Mouse (Mus musculus) liver, embryonic 15.5 days (tissue): ENCODE results near the gene Efcab11. TPM values are rescaled to one million over a fixed set of nuclear protein-coding genes. Genes with fewer than 3 reads are reported as not detected.
"Not testable (repeated sequence)": the region's sequence is repeated elsewhere in the genome, so short reads cannot be mapped to it uniquely, and the experiment has no call there.

ENCODE experiments used
- ATAC-seq: fragments of 200-750 bp; cut with Nextera tagmentation; 2 replicates; pipeline ENCODE4 v1.8.0; 2017; ENCODE audit warnings: moderate number of reproducible peaks, mild to moderate bottlenecking, moderate library complexity; ENCODE audit not compliant: insufficient read depth
- H3K27ac ChIP-seq: fragments of 300-500 bp; sonication (generic); replicated peaks from 2 replicates; pipeline ENCODE4 v1.5.1; 2015; ENCODE audit warnings: mild to moderate bottlenecking, inconsistent platforms
- H3K27me3 ChIP-seq: fragments of 300-500 bp; sonication (generic); 2 replicates; pipeline ENCODE4 v1.6.1; 2015; ENCODE audit warnings: mild to moderate bottlenecking, inconsistent platforms
- H3K36me3 ChIP-seq: fragments of 300-500 bp; sonication (generic); replicated peaks from 2 replicates; pipeline ENCODE4 v1.6.1; 2015; ENCODE audit warnings: moderate library complexity, mild to moderate bottlenecking, inconsistent platforms
- H3K4me1 ChIP-seq: fragments of 300-500 bp; sonication (generic); replicated peaks from 2 replicates; pipeline ENCODE4 v1.6.1; 2015; ENCODE audit warnings: inconsistent platforms
- H3K4me2 ChIP-seq: fragments of 300-500 bp; sonication (generic); 2 replicates; pipeline ENCODE4 v1.6.1; 2015; ENCODE audit warnings: moderate library complexity, mild to moderate bottlenecking, inconsistent platforms
- H3K4me3 ChIP-seq: fragments of 300-500 bp; sonication (generic); replicated peaks from 2 replicates; pipeline ENCODE4 v1.5.1; 2015; ENCODE audit warnings: mild to moderate bottlenecking, inconsistent platforms
- H3K9ac ChIP-seq: fragments of 300-500 bp; sonication (generic); 2 replicates; pipeline ENCODE4 v1.6.1; 2015; ENCODE audit warnings: moderate library complexity, mild to moderate bottlenecking, inconsistent platforms
- H3K9me3 ChIP-seq: fragments of 300-500 bp; sonication (generic); replicated peaks from 2 replicates; pipeline ENCODE4 v1.6.1; 2016; ENCODE audit warnings: inconsistent platforms
- WGBS: fragments of 180-500 bp; shearing (Covaris S2); methylation state at CpG from one replicate; pipeline ENCODE4 v1.1.7; 2015; ENCODE audit warnings: mixed read lengths; ENCODE audit not compliant: insufficient replicate concordance; 5-methylcytosine and 5-hydroxymethylcytosine counted together
- polyA plus RNA-seq: library from polyadenylated mRNA; unstranded; fragments of >200 nt; fragmentation: Nextera tagmentation; extraction: Ambion mirVana; gene quantifications from 2 replicates; pipeline ENCODE4 v1.2.1, GENCODE M21; 2015

Efcab11 gene
- polyA plus RNA-seq, 1 experiment from 2014 or later = 5.4 TPM

DNA sequence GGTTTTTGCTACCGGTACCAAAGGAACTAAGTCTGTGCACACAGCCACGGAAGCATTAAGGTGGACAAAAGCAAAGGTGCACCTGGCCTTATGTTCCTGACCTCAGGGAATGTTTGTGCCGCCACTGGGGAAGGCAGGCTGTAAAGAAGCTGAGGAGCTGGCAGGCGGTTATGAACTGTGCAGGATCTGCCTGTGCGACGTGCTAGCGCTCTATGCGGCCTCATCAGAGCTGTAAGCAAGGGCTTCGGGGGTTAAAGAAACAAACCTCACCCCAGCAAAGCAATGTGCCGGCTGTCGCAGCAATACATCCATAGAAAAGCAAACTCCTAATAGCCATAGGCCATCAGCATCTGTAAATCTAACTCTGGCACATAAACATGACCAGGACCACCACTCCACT, 46.1 kb downstream of the Efcab11 start:
- Histone ChIP-seq H3K27ac (no peak overlapping the region), H3K36me3 (no peaks in the 10 kb centered on the region), H3K9ac (no peak overlapping the region), H3K4me2 (no peak overlapping the region), H3K27me3 (no peaks in the 10 kb centered on the region), H3K9me3 (no peaks in the 10 kb centered on the region), H3K4me3 (no peak overlapping the region), H3K4me1 (no peaks in the 10 kb centered on the region; the same call in 1 of the 2 replicates)
- no peak for ATAC-seq
- WGBS = 77% methylated on average over 11 of the region's 11 CpGs

DNA sequence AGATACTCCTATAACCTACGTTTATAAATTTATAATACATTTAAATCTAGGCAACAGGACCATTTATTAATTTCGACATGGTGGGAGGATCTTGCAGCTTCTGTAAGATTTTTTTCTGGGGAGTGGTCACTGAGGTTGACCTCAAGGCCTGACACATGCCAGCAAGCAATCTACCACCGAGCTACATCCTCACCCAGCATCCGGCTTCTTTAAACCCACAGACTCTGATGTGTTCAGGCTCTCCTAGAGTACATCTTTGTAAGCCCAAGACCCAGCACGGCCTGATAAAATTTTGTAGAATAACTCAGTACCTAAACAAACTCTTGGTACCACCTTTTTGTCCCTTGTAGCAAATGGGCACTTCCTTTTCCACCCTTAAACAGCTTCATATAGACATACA, 46.7 kb downstream of the Efcab11 start:
- Histone ChIP-seq H3K36me3 (no peaks in the 10 kb centered on the region), H3K9ac (no peak overlapping the region), H3K4me1 (no peaks in the 10 kb centered on the region; the same call in 1 of the 2 replicates), H3K4me2 (no peak overlapping the region), H3K9me3 (no peaks in the 10 kb centered on the region), H3K27ac (no peak overlapping the region), H3K27me3 (no peaks in the 10 kb centered on the region), H3K4me3 (no peak overlapping the region)
- 52% methylated on average over 5 of the region's 5 CpGs for WGBS
- no peak for ATAC-seq

DNA sequence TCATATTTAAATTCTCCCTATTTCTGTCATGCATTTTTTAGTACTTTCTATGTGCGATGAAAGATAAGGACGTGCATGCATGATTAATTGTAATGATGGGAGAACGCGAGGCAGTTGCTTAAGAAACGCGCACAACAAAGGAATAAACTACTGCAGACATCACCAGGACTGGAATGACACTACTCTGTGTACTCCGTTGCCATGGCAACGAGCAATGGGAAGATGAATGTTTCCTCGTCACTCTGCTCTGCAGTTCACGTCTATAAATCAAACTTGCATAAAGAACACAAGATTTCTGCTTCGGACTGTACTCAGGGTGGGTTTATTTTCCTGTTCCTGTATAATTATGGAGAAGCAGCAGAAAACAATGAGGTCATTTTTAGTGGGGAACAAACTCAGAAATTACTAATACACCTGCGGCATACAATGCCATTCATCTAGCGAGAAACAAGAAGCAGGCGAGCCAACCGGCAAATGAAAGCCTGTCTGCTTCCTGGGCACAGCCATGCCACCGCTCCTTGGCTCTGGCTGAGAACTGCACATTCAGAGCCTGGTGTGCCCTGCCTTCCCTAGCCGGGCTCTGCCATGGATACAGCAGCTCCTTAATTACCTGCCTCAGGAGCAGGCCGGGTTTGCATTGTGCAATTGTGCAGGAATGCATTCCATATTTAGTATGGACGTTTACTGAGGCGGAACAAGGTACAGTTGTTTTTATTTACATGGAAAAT, 47.7 kb downstream of the Efcab11 start:
- no peak for ATAC-seq
- Histone ChIP-seq H3K36me3 (no peaks in the 10 kb centered on the region), H3K4me2 (no peak overlapping the region), H3K4me3 (no peak overlapping the region), H3K27me3 (no peaks in the 10 kb centered on the region), H3K4me1 (no peaks in the 10 kb centered on the region), H3K9me3 (no peaks in the 10 kb centered on the region), H3K27ac (no peak overlapping the region), H3K9ac (no peak overlapping the region)
- WGBS = 69% methylated on average over 20 of the region's 20 CpGs

- H3K9ac ChIP-seq = no peak overlapping the region
- H3K27me3 ChIP-seq = no peaks in the 10 kb centered on the region
- H3K4me1 ChIP-seq = no peaks in the 10 kb centered on the region
- no peak for ATAC-seq
- no peak overlapping the region for H3K4me3 ChIP-seq
- no peaks in the 10 kb centered on the region for H3K36me3 ChIP-seq
- WGBS = 77% methylated on average over 1 of the region's 1 CpGs
- H3K9me3 ChIP-seq = no peaks in the 10 kb centered on the region
- no peak overlapping the region for H3K4me2 ChIP-seq
- no peak overlapping the region for H3K27ac ChIP-seq
These were observed 50.8 kb downstream of the Efcab11 start for GRCm38 (mm10) chr12:99833476-99833875.

DNA sequence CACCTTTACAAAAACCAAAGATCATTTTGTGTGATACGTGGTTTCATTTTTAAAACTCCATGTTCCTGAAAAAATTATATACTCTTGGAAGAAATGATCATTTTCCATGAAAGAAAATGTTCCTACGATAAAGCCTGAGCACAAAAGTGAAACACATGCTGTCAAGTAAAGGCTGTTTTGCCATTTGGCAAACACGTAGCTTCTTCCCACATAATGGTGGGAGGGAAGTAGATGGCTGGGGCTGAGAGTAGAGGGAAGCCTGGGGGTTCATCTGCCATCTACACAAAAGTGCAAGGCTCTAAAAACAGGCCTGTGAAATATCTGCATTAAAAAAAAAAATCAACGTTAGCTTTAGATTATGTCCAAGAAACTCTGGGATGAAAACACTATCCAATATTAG, 61.6 kb downstream of the Efcab11 start:
- Histone ChIP-seq H3K4me3 (no peak overlapping the region), H3K4me1 (no peaks in the 10 kb centered on the region), H3K27ac (no peak overlapping the region), H3K9ac (no peak overlapping the region), H3K36me3 (no peaks in the 10 kb centered on the region), H3K4me2 (no peak overlapping the region), H3K27me3 (no peaks in the 10 kb centered on the region), H3K9me3 (no peaks in the 10 kb centered on the region)
- no peak for ATAC-seq
- WGBS = 64% methylated on average over 4 of the region's 4 CpGs

DNA sequence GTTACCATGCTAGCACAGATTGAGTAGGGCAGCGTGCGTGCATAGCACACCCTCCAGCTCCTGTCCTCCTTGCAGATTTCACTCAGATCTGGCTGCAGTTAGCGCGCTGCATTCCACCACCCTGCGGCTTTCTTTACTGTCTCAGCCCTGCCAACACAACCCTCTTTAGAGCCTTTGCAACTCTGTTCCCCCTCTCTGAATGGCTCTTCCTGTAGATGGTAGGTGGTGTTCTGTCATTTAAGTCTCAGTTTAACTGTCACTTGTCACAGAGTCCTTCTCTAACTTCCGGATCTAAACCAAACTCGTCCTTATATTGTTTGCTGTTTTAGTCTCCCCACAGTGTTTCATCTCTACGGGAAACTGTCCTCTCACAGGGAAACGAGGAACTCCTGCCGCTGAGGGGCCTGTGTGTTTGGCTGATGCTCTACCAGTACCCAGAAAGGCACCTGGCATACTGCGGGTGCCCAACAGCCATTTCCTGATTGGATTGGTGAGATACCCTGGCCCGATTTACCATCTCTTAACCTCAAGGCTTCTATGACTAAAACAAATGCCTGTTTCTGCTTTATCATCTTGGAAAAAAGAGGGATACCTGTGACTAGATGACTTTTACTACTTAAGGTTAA, 62.8 kb downstream of the Efcab11 start:
- H3K4me3 ChIP-seq = no peak overlapping the region
- no peaks in the 10 kb centered on the region for H3K4me1 ChIP-seq
- no peaks in the 10 kb centered on the region for H3K36me3 ChIP-seq
- no peaks in the 10 kb centered on the region for H3K27me3 ChIP-seq
- no peak overlapping the region for H3K4me2 ChIP-seq
- H3K9me3 ChIP-seq = no peaks in the 10 kb centered on the region
- no peak overlapping the region for H3K27ac ChIP-seq
- no peak for ATAC-seq
- H3K9ac ChIP-seq = no peak overlapping the region
- 59% methylated on average over 12 of the region's 12 CpGs for WGBS

DNA sequence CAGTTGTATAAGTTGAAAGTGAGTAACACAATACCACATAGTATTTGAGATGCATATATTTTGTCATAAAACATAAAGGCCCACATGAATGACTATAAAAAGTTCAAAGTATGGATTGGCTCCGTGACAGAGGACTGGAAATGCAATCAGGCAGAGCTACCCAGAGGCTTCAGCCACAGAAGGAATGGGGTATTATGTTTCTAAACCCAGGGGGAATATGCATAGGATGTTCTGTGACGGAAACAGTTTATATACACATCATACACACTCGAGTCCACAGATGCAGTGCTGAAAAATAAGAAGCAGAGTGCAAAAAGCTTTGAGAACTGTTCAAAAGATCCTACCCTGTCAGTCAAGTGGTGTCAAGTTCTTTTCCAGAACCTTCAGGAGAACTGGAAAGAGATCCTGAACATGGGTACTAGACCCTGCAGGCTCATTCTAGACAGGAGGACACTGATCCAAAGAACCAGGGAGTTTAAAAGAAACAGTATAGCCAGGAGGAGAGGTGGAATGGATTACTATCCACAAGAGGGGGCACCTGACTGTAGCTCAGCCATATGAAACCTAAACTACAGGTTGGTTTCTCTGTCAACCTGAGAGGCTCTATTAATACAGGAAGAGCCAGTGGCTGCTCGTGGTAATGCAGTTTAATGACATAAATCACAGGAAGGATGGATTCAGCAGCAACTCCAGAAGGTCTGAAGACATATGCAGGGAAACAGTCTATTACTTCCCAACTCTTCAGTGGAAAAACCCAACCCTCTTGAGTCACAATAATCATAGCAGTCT, 64.9 kb downstream of the Efcab11 start:
- WGBS = 35% methylated on average over 4 of the region's 4 CpGs
- Histone ChIP-seq H3K36me3 (no peaks in the 10 kb centered on the region), H3K4me3 (no peak overlapping the region), H3K9ac (no peak overlapping the region), H3K9me3 (no peaks in the 10 kb centered on the region), H3K27ac (no peak overlapping the region), H3K27me3 (no peaks in the 10 kb centered on the region), H3K4me2 (no peak overlapping the region), H3K4me1 (no peaks in the 10 kb centered on the region)
- no peak for ATAC-seq

- not testable (repeated sequence) for H3K4me1 ChIP-seq, ATAC-seq, H3K4me2 ChIP-seq, H3K27ac ChIP-seq, H3K9me3 ChIP-seq, H3K36me3 ChIP-seq, H3K27me3 ChIP-seq, H3K4me3 ChIP-seq, H3K9ac ChIP-seq
- WGBS = 85% methylated on average over 16 of the region's 16 CpGs
These were observed 66.2 kb downstream of the Efcab11 start for GRCm38 (mm10) chr12:99818006-99818405.

- no peak overlapping the region for H3K27ac ChIP-seq
These were observed 69.0 kb downstream of the Efcab11 start for GRCm38 (mm10) chr12:99815244-99815643.

GRCm38 (mm10) chr12:99807891-99808290, 76.3 kb downstream of the Efcab11 start:
- WGBS = 74% methylated on average over 5 of the region's 5 CpGs
- H3K9me3 ChIP-seq = no peaks in the 10 kb centered on the region
- ATAC-seq = no peak
- H3K27me3 ChIP-seq = no peaks in the 10 kb centered on the region
- no peaks in the 10 kb centered on the region for H3K36me3 ChIP-seq
- H3K27ac ChIP-seq = no peak overlapping the region
- H3K4me2 ChIP-seq = no peak overlapping the region
- H3K4me1 ChIP-seq = no peaks in the 10 kb centered on the region
- H3K9ac ChIP-seq = no peak overlapping the region
- H3K4me3 ChIP-seq = no peak overlapping the region

More at GRCm38 (mm10) chr12:99815244-99815643, 69.0 kb downstream of the Efcab11 start:
- no peak for ATAC-seq
- Histone ChIP-seq H3K9ac (no peak overlapping the region), H3K36me3 (no peaks in the 10 kb centered on the region), H3K27me3 (no peaks in the 10 kb centered on the region), H3K9me3 (no peaks in the 10 kb centered on the region), H3K4me1 (no peaks in the 10 kb centered on the region), H3K4me3 (no peak overlapping the region), H3K4me2 (no peak overlapping the region)
- WGBS = 78% methylated on average over 8 of the region's 8 CpGs

- not testable (repeated sequence) for H3K27ac ChIP-seq, ATAC-seq, H3K4me3 ChIP-seq, H3K4me1 ChIP-seq, H3K36me3 ChIP-seq, H3K27me3 ChIP-seq, H3K9ac ChIP-seq, H3K4me2 ChIP-seq, H3K9me3 ChIP-seq
- WGBS = 72% methylated on average over 7 of the region's 7 CpGs
These were observed 77.5 kb downstream of the Efcab11 start for GRCm38 (mm10) chr12:99806741-99807140.
